Mouse (Mus musculus) small intestine, adult 10 weeks (tissue): ENCODE results near the gene Pom121. TPM values are rescaled to one million over a fixed set of nuclear protein-coding genes. Genes with fewer than 3 reads are reported as not detected.

Experiments
- polyA plus RNA-seq: library from polyadenylated mRNA; stranded (reverse); fragments of 350-450 nt; fragmentation: Illumina TruSeq; extraction: RNeasy Lipid Tissue Mini Kit (QIAGEN cat#74804); gene quantifications from one replicate; pipeline ENCODE4 v1.2.3, GENCODE M21; 2014; ENCODE audit warnings: low replicate concordance

Pom121 gene
- polyA plus RNA-seq = 1.3 TPM

GRCm38 (mm10) chr5:135394004-135394823 lies at the start of gene Pom121:
TSS of gene Pom121 (minus strand) at chr5:135394546.

DNA sequence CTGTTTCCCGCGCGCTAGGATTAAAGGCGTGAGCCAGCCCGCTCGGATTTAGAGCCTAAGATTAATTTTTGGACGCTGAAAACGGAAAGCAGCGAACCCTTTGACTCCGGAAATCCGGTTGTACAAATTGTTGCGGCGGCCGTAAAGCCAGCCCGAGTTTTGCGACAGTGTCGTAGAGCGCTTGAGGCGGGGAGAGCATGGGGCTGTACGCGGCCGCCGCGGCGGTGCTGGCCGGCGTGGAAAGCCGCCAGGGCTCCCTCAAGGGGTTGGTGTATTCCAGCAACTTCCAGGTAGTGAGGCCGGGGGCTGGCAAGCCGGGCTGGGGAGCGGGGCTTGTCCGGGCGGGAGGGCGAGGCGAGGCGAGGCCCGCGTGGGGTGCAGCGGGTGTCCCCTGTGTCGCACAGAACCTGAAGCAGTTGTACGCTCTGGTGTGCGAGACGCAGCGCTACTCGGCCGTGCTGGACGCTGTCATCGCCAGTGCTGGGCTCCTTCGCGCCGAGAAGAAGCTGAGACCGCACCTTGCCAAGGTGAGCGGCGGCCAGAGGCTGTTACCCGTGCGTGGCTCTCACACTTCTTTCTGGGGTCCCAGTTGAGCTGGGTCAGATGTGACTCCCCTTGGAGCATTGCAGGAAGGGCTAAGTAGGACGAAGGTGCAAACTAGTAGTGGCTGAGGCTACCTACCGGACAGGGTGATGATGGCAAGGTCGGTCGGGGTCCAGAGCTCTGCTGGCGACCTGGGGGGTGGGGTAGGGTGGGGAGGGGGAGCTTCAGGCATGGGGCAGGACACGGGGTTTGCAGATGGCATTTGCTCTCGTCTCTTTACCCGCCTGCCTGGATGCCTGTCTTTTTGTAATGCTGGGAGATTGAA lies 24.3 kb downstream of the Pom121 start, which contains the start of gene Nsun5:
Gene Nsun5 (plus strand): TSS at position 167 of the 868 bp plus-strand sequence.

GRCm38 (mm10) chr5:135352995-135353394 lies 41.4 kb downstream of the Pom121 start, which contains the start of gene Trim50:
TSS of gene Trim50 (plus strand) at chr5:135353295.

DNA sequence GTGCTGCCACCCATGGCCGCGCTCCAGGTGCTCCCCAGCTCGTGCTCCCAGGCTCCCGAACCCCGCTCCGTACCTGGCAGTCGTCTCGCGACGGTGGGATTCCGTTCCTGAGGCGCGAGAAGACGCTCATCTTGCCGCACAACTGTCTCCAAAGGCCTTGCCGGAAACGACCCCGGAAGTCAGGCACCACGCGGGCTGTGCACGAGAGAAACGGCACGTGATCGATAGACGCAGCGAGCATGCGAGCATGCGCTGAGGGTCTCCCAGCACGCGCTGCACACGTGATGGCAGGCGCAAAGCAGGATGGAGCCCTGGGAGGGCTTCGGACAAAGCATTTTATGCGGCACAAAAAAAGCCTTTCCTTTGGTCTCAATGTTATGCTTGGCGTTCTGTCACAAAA lies 44.5 kb downstream of the Pom121 start, which contains the start of gene Fkbp6:
Gene Fkbp6 (minus strand): TSS at position 183 of the 400 bp plus-strand sequence.

Other genes starting within 250 kb of the Pom121 start
- gene Tbl2, start 244.9 kb downstream of the Pom121 start, polyA plus RNA-seq = 4.8 TPM
- 5.6 TPM for gene Bcl7b, start 226.3 kb downstream of the Pom121 start, polyA plus RNA-seq
- gene Baz1b, start 207.3 kb downstream of the Pom121 start, polyA plus RNA-seq = 27.7 TPM
- gene Fzd9, start 143.3 kb downstream of the Pom121 start, polyA plus RNA-seq = not detected
- gene Fkbp6, start 44.5 kb downstream of the Pom121 start, polyA plus RNA-seq = not detected
- gene Trim50, start 41.3 kb downstream of the Pom121 start, polyA plus RNA-seq = not detected
- 1.8 TPM for gene Nsun5, start 24.6 kb downstream of the Pom121 start, polyA plus RNA-seq
- gene Hip1, start 150.6 kb upstream of the Pom121 start, polyA plus RNA-seq = 3.5 TPM
- not detected for gene Ccl26, start 169.0 kb upstream of the Pom121 start, polyA plus RNA-seq
- 2.7 TPM for gene Ccl24, start 178.5 kb upstream of the Pom121 start, polyA plus RNA-seq
- 7.2 TPM for gene Rhbdd2, start 238.1 kb upstream of the Pom121 start, polyA plus RNA-seq